Mouse (Mus musculus): ENCODE measurements around the gene Lepr. TPM values are rescaled to one million over a fixed set of nuclear protein-coding genes. Genes with fewer than 3 reads are reported as not detected.

Lepr gene
- polyA plus RNA-seq, 1 experiment from 2014 or later: 6.2 TPM

GRCm38 (mm10) chr4:101689241-101689640, 28.0 kb upstream of the Lepr start:
- H3K9ac ChIP-seq: no peak overlapping the region
- no peak overlapping the region for H3K27ac ChIP-seq
- WGBS: 94% methylated on average over 4 of the region's 4 CpGs
- no peak overlapping the region for H3K4me2 ChIP-seq (replicated peaks)
- H3K4me3 ChIP-seq (replicated peaks; ENCODE audit: low read length): no peak overlapping the region
- ATAC-seq (ENCODE audit: low FRiP score): no peak
- no peaks in the 10 kb centered on the region for H3K36me3 ChIP-seq (replicated peaks; ENCODE audit: control insufficient read depth, insufficient read depth)
- no peak for DNase-seq (ENCODE audit: low spot score)
- H3K4me1 ChIP-seq (replicated peaks; ENCODE audit: control insufficient read depth, insufficient read depth, low read length): no peaks in the 10 kb centered on the region
- H3K9me3 ChIP-seq (ENCODE audit: control insufficient read depth, low read length): no peaks in the 10 kb centered on the region
- no peaks in the 10 kb centered on the region for H3K27me3 ChIP-seq (ENCODE audit: control insufficient read depth, insufficient read depth, low read length)

GRCm38 (mm10) chr4:101689645-101690044, 27.6 kb upstream of the Lepr start:
- 87% methylated on average over 5 of the region's 5 CpGs for WGBS
- H3K9me3 ChIP-seq (ENCODE audit: control insufficient read depth, low read length): no peaks in the 10 kb centered on the region
- H3K4me2 ChIP-seq (replicated peaks): no peak overlapping the region
- no peaks in the 10 kb centered on the region for H3K4me1 ChIP-seq (replicated peaks; ENCODE audit: control insufficient read depth, insufficient read depth, low read length)
- H3K27me3 ChIP-seq (ENCODE audit: control insufficient read depth, insufficient read depth, low read length): no peaks in the 10 kb centered on the region
- DNase-seq (ENCODE audit: low spot score): no peak
- no peak overlapping the region for H3K4me3 ChIP-seq (replicated peaks; ENCODE audit: low read length)
- ATAC-seq (ENCODE audit: low FRiP score): no peak
- no peak overlapping the region for H3K9ac ChIP-seq
- H3K27ac ChIP-seq: no peak overlapping the region
- H3K36me3 ChIP-seq (replicated peaks; ENCODE audit: control insufficient read depth, insufficient read depth): no peaks in the 10 kb centered on the region

- Histone ChIP-seq H3K4me3 (replicated peaks; ENCODE audit: low read length) (no peak overlapping the region), H3K9me3 (ENCODE audit: control insufficient read depth, low read length) (no peaks in the 10 kb centered on the region), H3K36me3 (replicated peaks; ENCODE audit: control insufficient read depth, insufficient read depth) (no peaks in the 10 kb centered on the region), H3K4me2 (replicated peaks) (no peak overlapping the region), H3K27ac (no peak overlapping the region), H3K4me1 (replicated peaks; ENCODE audit: control insufficient read depth, insufficient read depth, low read length) (no peaks in the 10 kb centered on the region), H3K9ac (no peak overlapping the region), H3K27me3 (ENCODE audit: control insufficient read depth, insufficient read depth, low read length) (no peaks in the 10 kb centered on the region)
- 77% methylated on average over 4 of the region's 4 CpGs for WGBS
- no peak for DNase-seq (ENCODE audit: low spot score)
- no peak for ATAC-seq (ENCODE audit: low FRiP score)
Observed at GRCm38 (mm10) chr4:101692892-101693291, 24.3 kb upstream of the Lepr start.

- H3K9me3 ChIP-seq (ENCODE audit: control insufficient read depth, low read length): no peaks in the 10 kb centered on the region
- no peaks in the 10 kb centered on the region for H3K4me1 ChIP-seq (replicated peaks; ENCODE audit: control insufficient read depth, insufficient read depth, low read length)
- no peaks in the 10 kb centered on the region for H3K36me3 ChIP-seq (replicated peaks; ENCODE audit: control insufficient read depth, insufficient read depth)
- H3K4me3 ChIP-seq (replicated peaks; ENCODE audit: low read length): no peak overlapping the region
- no peak overlapping the region for H3K27ac ChIP-seq
- 76% methylated on average over 6 of the region's 6 CpGs for WGBS
- no peak overlapping the region for H3K9ac ChIP-seq
- no peaks in the 10 kb centered on the region for H3K27me3 ChIP-seq (ENCODE audit: control insufficient read depth, insufficient read depth, low read length)
- H3K4me2 ChIP-seq (replicated peaks): no peak overlapping the region
- DNase-seq (ENCODE audit: low spot score) (no peak), ATAC-seq (ENCODE audit: low FRiP score) (no peak)
Observed at GRCm38 (mm10) chr4:101694529-101694928, 22.7 kb upstream of the Lepr start.

- Histone ChIP-seq H3K4me3 (replicated peaks; ENCODE audit: low read length) (no peak overlapping the region), H3K4me1 (replicated peaks; ENCODE audit: control insufficient read depth, insufficient read depth, low read length) (no peaks in the 10 kb centered on the region), H3K36me3 (replicated peaks; ENCODE audit: control insufficient read depth, insufficient read depth) (no peaks in the 10 kb centered on the region), H3K4me2 (replicated peaks) (no peak overlapping the region), H3K9me3 (ENCODE audit: control insufficient read depth, low read length) (no peaks in the 10 kb centered on the region), H3K9ac (no peak overlapping the region), H3K27ac (no peak overlapping the region), H3K27me3 (ENCODE audit: control insufficient read depth, insufficient read depth, low read length) (no peaks in the 10 kb centered on the region)
- DNase-seq (ENCODE audit: low spot score): no peak
- no peak for ATAC-seq (ENCODE audit: low FRiP score)
- 86% methylated on average over 3 of the region's 3 CpGs for WGBS
Observed at GRCm38 (mm10) chr4:101697236-101697635, 20.0 kb upstream of the Lepr start.

GRCm38 (mm10) chr4:101699423-101699822, 17.8 kb upstream of the Lepr start:
- Histone ChIP-seq H3K27me3 (ENCODE audit: control insufficient read depth, insufficient read depth, low read length) (no peaks in the 10 kb centered on the region), H3K4me2 (replicated peaks) (no peak overlapping the region), H3K9me3 (ENCODE audit: control insufficient read depth, low read length) (no peaks in the 10 kb centered on the region), H3K4me3 (replicated peaks; ENCODE audit: low read length) (no peak overlapping the region), H3K9ac (no peak overlapping the region), H3K36me3 (replicated peaks; ENCODE audit: control insufficient read depth, insufficient read depth) (no peaks in the 10 kb centered on the region), H3K27ac (no peak overlapping the region), H3K4me1 (replicated peaks; ENCODE audit: control insufficient read depth, insufficient read depth, low read length) (no peaks in the 10 kb centered on the region)
- ATAC-seq (ENCODE audit: low FRiP score): no peak
- DNase-seq (ENCODE audit: low spot score): no peak
- WGBS: 58% methylated on average over 1 of the region's 1 CpGs

- H3K4me3 ChIP-seq (replicated peaks; ENCODE audit: low read length): no peak overlapping the region
- H3K4me2 ChIP-seq (replicated peaks): no peak overlapping the region
- no peak overlapping the region for H3K9ac ChIP-seq
- DNase-seq (ENCODE audit: low spot score) (no peak), ATAC-seq (ENCODE audit: low FRiP score) (no peak)
- H3K4me1 ChIP-seq (replicated peaks; ENCODE audit: control insufficient read depth, insufficient read depth, low read length): no peaks in the 10 kb centered on the region
- H3K36me3 ChIP-seq (replicated peaks; ENCODE audit: control insufficient read depth, insufficient read depth): no peaks in the 10 kb centered on the region
- WGBS: 90% methylated on average over 14 of the region's 14 CpGs
- no peaks in the 10 kb centered on the region for H3K9me3 ChIP-seq (ENCODE audit: control insufficient read depth, low read length)
- no peak overlapping the region for H3K27ac ChIP-seq
- H3K27me3 ChIP-seq (ENCODE audit: control insufficient read depth, insufficient read depth, low read length): no peaks in the 10 kb centered on the region
Observed at GRCm38 (mm10) chr4:101700892-101701640, 16.1 kb upstream of the Lepr start.

- Histone ChIP-seq H3K9ac (no peak overlapping the region), H3K4me1 (replicated peaks; ENCODE audit: control insufficient read depth, insufficient read depth, low read length) (no peaks in the 10 kb centered on the region), H3K4me2 (replicated peaks) (no peak overlapping the region), H3K36me3 (replicated peaks; ENCODE audit: control insufficient read depth, insufficient read depth) (no peaks in the 10 kb centered on the region), H3K4me3 (replicated peaks; ENCODE audit: low read length) (no peak overlapping the region), H3K27me3 (ENCODE audit: control insufficient read depth, insufficient read depth, low read length) (no peaks in the 10 kb centered on the region), H3K9me3 (ENCODE audit: control insufficient read depth, low read length) (no peaks in the 10 kb centered on the region), H3K27ac (no peak overlapping the region)
- WGBS: 84% methylated on average over 9 of the region's 9 CpGs
- DNase-seq (ENCODE audit: low spot score) (no peak), ATAC-seq (ENCODE audit: low FRiP score) (no peak)
Observed at GRCm38 (mm10) chr4:101705325-101705724, 11.9 kb upstream of the Lepr start.

DNA sequence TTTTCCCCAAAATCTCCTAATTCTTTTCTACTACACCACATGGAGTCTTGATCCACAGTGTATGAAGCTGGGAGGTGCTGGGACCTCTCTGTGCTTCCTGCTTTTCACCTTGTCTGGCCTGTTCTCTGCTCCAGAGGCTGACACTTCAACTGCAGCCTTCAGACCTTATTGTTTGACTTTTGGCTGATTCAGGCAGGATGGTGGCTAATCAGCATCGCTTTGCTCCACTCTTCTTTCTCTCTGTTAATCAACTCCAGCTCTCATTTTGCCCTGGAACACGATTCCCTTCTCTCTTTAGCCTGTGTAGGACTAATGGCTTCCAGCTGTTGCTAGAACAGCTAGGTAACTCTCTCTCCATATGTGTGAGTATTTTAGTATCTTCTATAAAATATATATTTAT, 10.0 kb upstream of the Lepr start:
- H3K4me3 ChIP-seq (replicated peaks; ENCODE audit: low read length): no peak overlapping the region
- 67% methylated on average over 2 of the region's 2 CpGs for WGBS
- DNase-seq (ENCODE audit: low spot score) (no peak), ATAC-seq (ENCODE audit: low FRiP score) (no peak)
- H3K4me2 ChIP-seq (replicated peaks): no peak overlapping the region
- no peak overlapping the region for H3K9ac ChIP-seq
- H3K36me3 ChIP-seq (replicated peaks; ENCODE audit: control insufficient read depth, insufficient read depth): no peaks in the 10 kb centered on the region
- H3K4me1 ChIP-seq (replicated peaks; ENCODE audit: control insufficient read depth, insufficient read depth, low read length): no peaks in the 10 kb centered on the region
- no peak overlapping the region for H3K27ac ChIP-seq
- no peaks in the 10 kb centered on the region for H3K9me3 ChIP-seq (ENCODE audit: control insufficient read depth, low read length)
- no peaks in the 10 kb centered on the region for H3K27me3 ChIP-seq (ENCODE audit: control insufficient read depth, insufficient read depth, low read length)

DNA sequence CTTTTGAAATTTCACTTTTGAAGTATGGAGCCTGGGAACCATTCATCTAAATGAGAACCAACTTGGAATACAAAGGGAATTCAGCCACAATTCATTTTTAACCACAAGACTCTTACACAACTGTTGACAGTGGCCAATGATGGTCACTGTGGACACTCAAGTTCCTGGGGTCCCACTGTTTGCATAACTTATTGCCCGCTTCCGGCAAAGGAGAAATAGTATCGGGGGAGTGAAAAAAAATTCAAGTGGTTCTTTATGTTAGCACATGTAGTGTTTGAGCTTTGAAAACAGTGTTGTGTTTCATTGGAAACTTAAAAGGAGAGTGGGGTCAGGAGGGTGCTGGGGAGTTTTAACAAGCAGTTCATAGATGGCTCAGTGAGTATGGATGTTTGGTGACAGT, 9.3 kb upstream of the Lepr start:
- H3K36me3 ChIP-seq (replicated peaks; ENCODE audit: control insufficient read depth, insufficient read depth): no peaks in the 10 kb centered on the region
- H3K4me3 ChIP-seq (replicated peaks; ENCODE audit: low read length): no peak overlapping the region
- H3K4me1 ChIP-seq (replicated peaks; ENCODE audit: control insufficient read depth, insufficient read depth, low read length): no peaks in the 10 kb centered on the region
- no peak for ATAC-seq (ENCODE audit: low FRiP score)
- 78% methylated on average over 3 of the region's 3 CpGs for WGBS
- no peaks in the 10 kb centered on the region for H3K27me3 ChIP-seq (ENCODE audit: control insufficient read depth, insufficient read depth, low read length)
- H3K9ac ChIP-seq: no peak overlapping the region
- H3K27ac ChIP-seq: no peak overlapping the region
- no peak for DNase-seq (ENCODE audit: low spot score)
- H3K4me2 ChIP-seq (replicated peaks): no peak overlapping the region
- no peaks in the 10 kb centered on the region for H3K9me3 ChIP-seq (ENCODE audit: control insufficient read depth, low read length)

Data from hindbrain, embryonic 14.5 days (tissue).